Mouse (Mus musculus) neural tube, embryonic 10.5 days (tissue): ENCODE results near the gene Ppp1r9b.

ENCODE experiments used
- DNase-seq: peaks from one replicate; pipeline ENCODE4 v3.0.0-alpha.2; 2017; ENCODE audit warnings: low spot score; ENCODE audit errors: extremely low spot score

Gene Ppp1r9b

DNA sequence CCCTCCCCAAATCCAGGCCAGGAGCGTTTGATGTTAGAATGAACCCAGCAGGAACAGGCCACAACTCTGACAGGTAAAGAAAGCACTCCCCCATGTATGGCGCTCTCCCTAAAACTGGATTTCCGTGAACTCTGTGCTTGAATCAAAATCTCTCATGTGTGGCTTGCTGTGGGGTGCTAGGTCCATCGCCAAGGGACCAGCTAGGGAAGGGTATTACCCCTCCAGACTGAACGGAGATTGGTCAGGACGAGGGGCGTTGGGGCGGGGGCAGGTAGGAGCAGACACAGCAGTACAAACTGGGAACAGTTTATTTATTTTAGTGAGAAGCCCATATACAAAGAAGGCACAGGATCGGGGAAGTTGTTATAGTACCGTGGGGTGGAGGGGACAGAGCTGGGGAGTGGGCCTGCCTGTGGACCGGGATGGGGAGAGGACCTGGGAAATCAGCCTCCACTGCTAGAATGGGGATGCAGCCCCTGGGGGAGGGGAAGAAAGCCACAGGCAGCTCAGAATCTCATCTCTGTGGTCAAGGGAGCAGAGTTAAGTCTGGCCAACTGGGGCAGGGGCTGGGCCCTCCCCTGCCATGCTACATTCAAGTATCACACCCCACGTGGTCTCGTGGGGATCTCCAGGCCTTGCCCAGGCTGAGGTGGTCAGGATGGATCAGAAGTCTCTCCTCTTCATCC lies 53.5 kb downstream of the Ppp1r9b start:
- no peak for DNase-seq

DNA sequence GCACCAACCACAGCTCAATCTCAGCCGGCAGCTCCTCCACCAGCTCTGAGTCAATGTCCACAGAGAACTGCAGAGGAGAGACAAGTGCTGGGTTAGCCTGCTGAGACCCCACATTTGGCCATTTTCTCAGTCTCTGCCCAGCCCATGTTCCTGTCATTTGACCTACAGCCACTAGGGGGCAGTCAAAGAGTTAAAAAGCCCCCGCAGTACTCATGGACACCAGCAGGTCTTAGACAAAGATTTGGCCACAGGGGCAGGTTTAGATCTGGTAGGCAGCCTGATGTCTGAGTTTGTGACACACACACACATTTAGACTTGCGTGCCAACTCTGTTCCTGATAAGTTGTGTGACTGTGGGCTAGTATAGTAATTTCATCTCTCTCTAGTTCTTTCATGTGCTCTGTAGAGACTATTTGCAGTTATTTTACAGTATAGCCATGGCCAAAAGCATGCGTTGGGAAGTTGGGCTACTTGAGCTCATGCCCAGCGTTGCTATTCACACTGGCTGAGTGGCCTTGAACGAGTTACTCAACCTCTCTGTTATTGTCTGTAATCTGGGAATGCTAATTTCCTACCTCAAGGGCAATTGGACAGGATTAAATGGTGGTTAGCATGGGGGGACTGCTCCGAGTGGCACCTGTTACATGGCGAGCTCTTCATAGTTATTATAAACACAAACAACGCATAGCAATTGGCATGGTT lies 56.3 kb downstream of the Ppp1r9b start:
- DNase-seq: peak; percentile 74

DNA sequence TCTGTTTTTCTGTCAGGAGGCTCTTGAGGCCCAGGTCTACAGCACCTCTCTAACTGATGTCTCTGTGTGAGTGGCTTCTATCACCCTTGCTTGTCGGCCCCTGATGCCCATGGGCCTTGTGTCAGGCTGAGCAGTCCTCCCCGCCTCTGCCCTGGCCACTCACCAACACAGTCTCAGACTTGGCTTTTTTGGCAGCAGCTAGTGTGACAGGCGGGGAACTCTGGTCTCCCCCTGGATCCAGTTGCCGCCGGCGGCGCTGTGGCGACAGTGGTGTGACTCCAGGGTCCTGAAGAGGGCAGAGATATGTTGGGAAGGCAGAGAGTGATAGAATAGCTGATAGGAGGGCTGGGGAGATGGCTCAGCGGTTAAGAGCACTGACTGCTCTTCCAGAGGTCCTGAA lies 62.2 kb downstream of the Ppp1r9b start:
- no peak for DNase-seq
